Mouse (Mus musculus) testis, adult 2 months (tissue): Measurements from ENCODE around the gene Ptprn. TPM values are rescaled to one million over a fixed set of nuclear protein-coding genes. Genes with fewer than 3 reads are reported as not detected.

Source experiments
- H3K27ac ChIP-seq: fragments of 200-500 bp; 2 replicates; pipeline ENCODE4 v1.5.1; 2012; ENCODE audit warnings: low read depth, low read length; ENCODE audit not compliant: control insufficient read depth, insufficient read depth
- H3K27me3 ChIP-seq: fragments of 200-500 bp; 2 replicates; pipeline ENCODE4 v1.6.1; 2012; ENCODE audit warnings: mild to moderate bottlenecking, low read length, moderate library complexity; ENCODE audit not compliant: control insufficient read depth, insufficient read depth
- H3K36me3 ChIP-seq: fragments of 200-500 bp; 2 replicates; pipeline ENCODE4 v1.6.1; 2012; ENCODE audit warnings: mild to moderate bottlenecking, low read length; ENCODE audit not compliant: control insufficient read depth, insufficient read depth
- H3K4me1 ChIP-seq: fragments of 200-500 bp; 2 replicates; pipeline ENCODE4 v1.6.1; 2012; ENCODE audit warnings: low read length; ENCODE audit not compliant: control insufficient read depth, insufficient read depth
- H3K4me3 ChIP-seq: fragments of 200-500 bp; 2 replicates; pipeline ENCODE4 v1.5.1; 2012; ENCODE audit warnings: low read depth, mild to moderate bottlenecking, low read length, moderate library complexity, mixed read lengths; ENCODE audit not compliant: control insufficient read depth
- CTCF ChIP-seq: fragments of 200-500 bp; IDR thresholded peaks from 2 replicates; pipeline ENCODE4 v1.5.1; 2012; ENCODE audit warnings: low read depth, mild to moderate bottlenecking, inconsistent platforms, low read length, moderate library complexity; ENCODE audit not compliant: control insufficient read depth, insufficient read depth, insufficient replicate concordance
- POLR2A ChIP-seq: fragments of 200-500 bp; IDR thresholded peaks from 2 replicates; pipeline ENCODE4 v1.6.1; 2012; ENCODE audit warnings: low read depth, mild to moderate bottlenecking, inconsistent platforms, low read length, moderate library complexity; ENCODE audit not compliant: control insufficient read depth
- polyA plus RNA-seq: library from polyadenylated mRNA; depleted of rRNA; stranded (reverse); fragments of >200 nt; gene quantifications from 2 replicates; pipeline ENCODE4 v1.2.3, GENCODE M21; 2012; rRNA removed

Gene Ptprn
- 0.41 and 0.49 TPM in 2 replicates for polyA plus RNA-seq

- no peaks in the 10 kb centered on the region; the same call in 1 of the 2 replicates for H3K27me3 ChIP-seq
- no peak within 1 kb of the TSS for H3K27ac ChIP-seq
- H3K36me3 ChIP-seq, result no peaks in the 10 kb centered on the region
- peaks cover 6% of the 10 kb centered on the region for H3K4me1 ChIP-seq
- no peak within 1 kb of the TSS; the same call in 1 of the 2 replicates for H3K4me3 ChIP-seq
- TF ChIP-seq POLR2A (no peak), CTCF (no peak)
These were observed at the start of gene Ptprn for GRCm38 (mm10) chr1:75264091-75264880. Gene Ptprn (minus strand): TSS chr1:75264502.

DNA sequence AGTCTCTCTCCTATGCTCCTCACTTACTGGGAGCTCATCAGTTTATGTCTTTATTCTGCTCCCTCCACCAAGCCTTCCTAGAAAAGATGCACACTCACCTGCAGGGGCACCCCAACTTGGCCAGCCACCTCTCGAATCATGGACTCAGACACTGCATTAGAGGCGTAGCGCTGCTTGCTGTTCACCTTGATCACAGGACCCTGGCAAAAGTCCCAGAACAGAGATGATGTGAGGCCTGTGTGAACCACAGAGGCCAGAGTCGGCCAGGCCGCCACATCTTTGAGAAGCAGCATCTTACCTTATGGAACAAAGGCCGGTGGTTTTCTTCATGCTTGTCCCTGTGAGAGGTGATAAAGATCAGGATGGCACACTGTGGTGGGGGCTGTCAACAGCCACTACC, 47.4 kb upstream of the Ptprn start:
- TF ChIP-seq CTCF, result no peak
- no peak for TF ChIP-seq POLR2A
- peaks cover 12% of the 10 kb centered on the region for H3K4me1 ChIP-seq
- H3K4me3 ChIP-seq, result no peak overlapping the region
- H3K27me3 ChIP-seq, result no peaks in the 10 kb centered on the region
- peaks cover 4% of the 10 kb centered on the region; the same call in 1 of the 2 replicates for H3K36me3 ChIP-seq
- H3K27ac ChIP-seq, result no peak overlapping the region

DNA sequence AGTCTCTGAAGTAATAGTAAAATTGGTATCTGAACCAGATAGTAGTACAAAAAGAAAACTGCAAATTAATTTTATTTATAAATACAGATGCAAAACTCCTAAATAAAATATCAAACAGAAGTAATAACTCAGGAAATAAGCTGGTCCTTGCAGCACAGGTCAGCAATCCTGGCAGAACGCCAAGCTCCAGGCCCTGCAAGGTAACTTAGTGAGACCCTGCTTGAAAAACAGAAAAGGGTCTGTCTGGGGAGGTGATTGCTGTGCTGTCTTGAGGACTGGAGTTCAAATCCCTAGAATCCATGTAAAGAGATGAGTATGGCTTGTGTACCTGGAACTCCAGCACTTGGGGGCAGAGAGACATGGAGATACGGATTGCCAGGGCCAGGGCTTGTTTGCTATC, 40.4 kb upstream of the Ptprn start:
- Histone ChIP-seq H3K27ac (no peak overlapping the region), H3K4me3 (no peak overlapping the region), H3K4me1 (no peaks in the 10 kb centered on the region), H3K27me3 (no peaks in the 10 kb centered on the region), H3K36me3 (peaks cover 2% of the 10 kb centered on the region; the same call in 1 of the 2 replicates)
- TF ChIP-seq CTCF, result no peak
- no peak for TF ChIP-seq POLR2A

- no peak overlapping the region for H3K4me3 ChIP-seq
- TF ChIP-seq CTCF (no peak), POLR2A (no peak)
These were observed 30.0 kb upstream of the Ptprn start for GRCm38 (mm10) chr1:75294294-75294693.

GRCm38 (mm10) chr1:75293331-75293701, 29.0 kb upstream of the Ptprn start:
- Histone ChIP-seq H3K36me3 (no peaks in the 10 kb centered on the region), H3K27me3 (no peaks in the 10 kb centered on the region), H3K4me3 (no peak overlapping the region), H3K4me1 (no peaks in the 10 kb centered on the region), H3K27ac (no peak overlapping the region)
- TF ChIP-seq CTCF (no peak), POLR2A (no peak)

More at GRCm38 (mm10) chr1:75294294-75294693, 30.0 kb upstream of the Ptprn start:
- Histone ChIP-seq H3K27me3 (no peaks in the 10 kb centered on the region), H3K36me3 (no peaks in the 10 kb centered on the region), H3K4me1 (no peaks in the 10 kb centered on the region), H3K27ac (no peak overlapping the region)

- H3K27me3 ChIP-seq, result no peaks in the 10 kb centered on the region
- H3K36me3 ChIP-seq, result no peaks in the 10 kb centered on the region
- no peaks in the 10 kb centered on the region for H3K4me1 ChIP-seq
- H3K4me3 ChIP-seq, result no peak overlapping the region
- TF ChIP-seq CTCF, result no peak
- no peak for TF ChIP-seq POLR2A
- no peak overlapping the region for H3K27ac ChIP-seq
These were observed 28.4 kb upstream of the Ptprn start for GRCm38 (mm10) chr1:75292476-75293330.

GRCm38 (mm10) chr1:75291321-75291720, 27.0 kb upstream of the Ptprn start:
- no peak overlapping the region for H3K27ac ChIP-seq
- no peaks in the 10 kb centered on the region for H3K36me3 ChIP-seq
- H3K27me3 ChIP-seq, result no peaks in the 10 kb centered on the region
- H3K4me3 ChIP-seq, result no peak overlapping the region
- no peaks in the 10 kb centered on the region for H3K4me1 ChIP-seq
- TF ChIP-seq CTCF (no peak), POLR2A (no peak)
